Mouse (Mus musculus) G1E-ER4 (cell line): ENCODE data around the gene Tspan9. TPM values are rescaled to one million over a fixed set of nuclear protein-coding genes. Genes with fewer than 3 reads are reported as not detected.

ENCODE experiments used
- GATA1 ChIP-seq: IDR thresholded peaks from one replicate; pipeline ENCODE4 v1.8.0; 2012; ENCODE audit warnings: low read length, inconsistent platforms
- polyA plus RNA-seq: library from polyadenylated mRNA; stranded (reverse); fragments of >175 nt; gene quantifications from 2 replicates; pipeline ENCODE4 v1.2.3, GENCODE M21; 2012

Tspan9 gene
- not detected in 2 replicates for polyA plus RNA-seq

- TF ChIP-seq GATA1: no peak
These were observed at the start of gene Tspan9 for GRCm38 (mm10) chr6:128143390-128144020. Tspan9 (minus strand) TSS chr6:128143594.

- TF ChIP-seq GATA1: no peak
These were observed 40.1 kb upstream of the Tspan9 start for GRCm38 (mm10) chr6:128183521-128183920.

- no peak for TF ChIP-seq GATA1
These were observed 37.8 kb upstream of the Tspan9 start for GRCm38 (mm10) chr6:128181176-128181575.

GRCm38 (mm10) chr6:128179651-128180050 is 36.3 kb upstream of the Tspan9 start:
- no peak for TF ChIP-seq GATA1

- no peak for TF ChIP-seq GATA1
These were observed 35.9 kb upstream of the Tspan9 start for GRCm38 (mm10) chr6:128179247-128179646.

GRCm38 (mm10) chr6:128178681-128179080 is 35.3 kb upstream of the Tspan9 start:
- TF ChIP-seq GATA1: no peak

- TF ChIP-seq GATA1: no peak
These were observed 25.6 kb upstream of the Tspan9 start for GRCm38 (mm10) chr6:128168785-128169679.

- no peak for TF ChIP-seq GATA1
These were observed 22.2 kb upstream of the Tspan9 start for GRCm38 (mm10) chr6:128165564-128165963.

GRCm38 (mm10) chr6:128164632-128165031 is 21.2 kb upstream of the Tspan9 start:
- no peak for TF ChIP-seq GATA1

- no peak for TF ChIP-seq GATA1
These were observed 15.7 kb upstream of the Tspan9 start for GRCm38 (mm10) chr6:128159092-128159491.

GRCm38 (mm10) chr6:128158031-128158430 is 14.6 kb upstream of the Tspan9 start:
- TF ChIP-seq GATA1: no peak

- no peak for TF ChIP-seq GATA1
These were observed 13.1 kb upstream of the Tspan9 start for GRCm38 (mm10) chr6:128156476-128156875.

- no peak for TF ChIP-seq GATA1
These were observed 12.5 kb upstream of the Tspan9 start for GRCm38 (mm10) chr6:128155935-128156334.

GRCm38 (mm10) chr6:128145765-128146164 is 2.4 kb upstream of the Tspan9 start:
- TF ChIP-seq GATA1: no peak

- TF ChIP-seq GATA1: no peak
These were observed 770 bp downstream of the Tspan9 start for GRCm38 (mm10) chr6:128142369-128143278.

GRCm38 (mm10) chr6:128140724-128141123 is 2.7 kb downstream of the Tspan9 start:
- TF ChIP-seq GATA1: no peak
